Mouse (Mus musculus) lung, adult 18-20 months (tissue): ENCODE measurements around the gene Matn4.
A peak's percentile ranks its signal among the peaks of the same experiment; 100 is the strongest.
"Not testable (repeated sequence)": the region's sequence is repeated elsewhere in the genome, so short reads cannot be mapped to it uniquely, and the experiment has no call there.

ENCODE experiments used
- DNase-seq, 2 experiments: peaks; one replicate each; pipeline ENCODE4 v3.0.0; 2022; ENCODE audit warnings: mixed read lengths in 2 of 2

Gene Matn4

DNA sequence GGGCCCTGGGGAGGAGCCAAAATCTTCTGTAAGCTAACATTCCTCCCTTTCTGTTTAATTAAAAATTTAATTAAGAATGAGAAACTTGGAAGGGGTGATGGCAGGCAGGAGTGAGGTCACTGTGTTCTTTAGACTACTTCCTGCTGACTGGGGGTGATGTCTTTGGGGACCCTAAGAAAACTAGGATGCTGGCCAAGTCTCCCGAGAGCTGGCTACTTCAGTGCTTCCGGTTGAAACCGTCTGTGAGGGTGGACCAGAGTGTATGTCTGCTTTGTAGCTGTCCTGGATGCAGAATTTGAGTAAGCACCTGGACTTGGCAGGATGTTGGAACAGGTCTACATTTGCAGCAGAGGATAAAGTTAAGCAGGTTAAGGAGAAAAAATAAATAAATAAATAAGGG is 38.0 kb downstream of the Matn4 start:
- no peak for DNase-seq

DNA sequence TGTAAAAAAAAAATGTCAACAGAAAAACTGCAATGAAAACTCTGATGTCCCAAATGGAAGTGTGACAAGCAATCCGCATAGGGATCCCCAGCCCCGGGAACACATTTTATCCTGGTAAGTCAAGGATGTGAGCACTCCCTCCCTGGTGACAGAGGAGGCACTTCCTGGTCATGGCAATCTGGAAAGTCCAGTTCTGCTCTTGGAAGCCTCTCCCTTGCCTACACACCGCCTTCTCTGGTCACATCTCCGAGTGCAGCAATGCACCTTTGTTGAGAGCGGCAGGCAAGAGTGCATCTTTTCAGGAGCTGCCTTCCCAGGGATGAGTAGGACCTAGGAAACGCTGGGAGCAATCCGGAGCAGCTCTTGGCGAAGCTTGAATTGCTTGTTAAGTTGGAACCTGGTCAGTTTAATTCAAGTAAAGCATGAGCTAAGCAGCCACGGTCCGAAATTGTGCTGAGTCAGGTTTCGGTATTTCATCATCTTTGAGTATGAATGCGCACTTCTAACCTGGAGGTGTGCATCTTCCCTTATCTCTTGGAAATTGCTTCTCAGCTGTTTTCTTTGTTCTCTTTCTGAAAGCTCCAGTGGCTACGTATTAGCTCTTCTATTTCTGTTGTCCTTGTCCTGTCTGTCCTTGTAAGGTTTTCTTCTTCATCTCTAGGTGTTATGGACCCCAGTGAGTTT is 43.8 kb downstream of the Matn4 start:
- DNase-seq: peak in 1 of 2 experiments; percentile 44

DNA sequence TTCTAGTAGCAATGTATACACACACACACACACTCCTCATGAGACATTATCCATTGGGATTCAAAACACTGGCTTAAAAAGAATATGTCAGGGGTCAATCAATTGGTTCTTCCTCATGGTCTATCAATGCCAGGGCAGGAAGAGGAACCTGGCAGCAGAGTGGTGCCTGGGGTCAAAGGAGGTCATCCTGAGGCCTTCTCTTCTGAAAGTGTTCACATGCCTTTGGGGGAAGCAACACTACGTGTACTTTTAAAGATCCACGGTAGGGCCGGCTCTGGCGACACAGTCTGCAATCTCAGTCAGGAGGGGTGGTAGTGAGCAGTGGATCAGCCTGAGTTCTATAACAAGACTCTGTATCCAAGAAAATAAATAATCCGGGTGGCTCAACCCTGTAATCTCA is 45.3 kb downstream of the Matn4 start:
- DNase-seq: no peak

DNA sequence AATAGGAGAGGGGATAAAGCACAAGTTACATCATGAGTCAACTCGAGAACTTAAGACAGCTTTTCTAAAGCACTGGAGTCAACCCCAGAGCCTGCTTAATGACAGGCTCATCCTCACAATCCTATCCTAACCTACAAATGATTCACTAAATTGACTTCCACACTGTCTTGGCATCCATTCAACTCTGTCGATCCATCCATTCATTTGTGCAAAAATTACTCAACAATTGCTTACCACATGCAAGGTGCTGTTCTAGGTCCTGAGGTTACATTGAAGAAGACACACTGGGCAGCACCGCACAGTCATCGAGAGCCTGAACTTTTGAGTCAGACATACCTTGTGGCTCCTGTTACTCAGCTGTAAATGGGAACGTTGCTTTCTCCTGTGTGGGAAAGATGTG is 45.9 kb downstream of the Matn4 start:
- no peak for DNase-seq

DNA sequence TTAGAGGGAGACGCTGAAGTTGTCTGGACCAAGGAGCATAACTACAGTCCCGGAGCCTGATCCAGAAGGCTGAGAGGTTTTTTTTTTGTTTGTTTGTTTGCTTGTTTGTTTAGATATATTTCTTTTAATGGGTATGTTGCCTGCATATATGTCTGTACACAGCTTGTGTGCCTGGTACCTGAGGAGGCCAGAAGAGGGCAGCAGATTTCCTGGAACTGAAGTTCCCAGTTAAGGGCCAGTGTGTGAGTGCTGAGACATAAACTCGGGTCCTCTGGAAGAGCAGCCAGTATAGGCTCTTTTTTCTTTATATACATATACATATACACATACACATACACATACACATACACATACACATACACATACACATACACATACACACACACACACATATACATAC is 46.6 kb downstream of the Matn4 start:
- DNase-seq: no peak

DNA sequence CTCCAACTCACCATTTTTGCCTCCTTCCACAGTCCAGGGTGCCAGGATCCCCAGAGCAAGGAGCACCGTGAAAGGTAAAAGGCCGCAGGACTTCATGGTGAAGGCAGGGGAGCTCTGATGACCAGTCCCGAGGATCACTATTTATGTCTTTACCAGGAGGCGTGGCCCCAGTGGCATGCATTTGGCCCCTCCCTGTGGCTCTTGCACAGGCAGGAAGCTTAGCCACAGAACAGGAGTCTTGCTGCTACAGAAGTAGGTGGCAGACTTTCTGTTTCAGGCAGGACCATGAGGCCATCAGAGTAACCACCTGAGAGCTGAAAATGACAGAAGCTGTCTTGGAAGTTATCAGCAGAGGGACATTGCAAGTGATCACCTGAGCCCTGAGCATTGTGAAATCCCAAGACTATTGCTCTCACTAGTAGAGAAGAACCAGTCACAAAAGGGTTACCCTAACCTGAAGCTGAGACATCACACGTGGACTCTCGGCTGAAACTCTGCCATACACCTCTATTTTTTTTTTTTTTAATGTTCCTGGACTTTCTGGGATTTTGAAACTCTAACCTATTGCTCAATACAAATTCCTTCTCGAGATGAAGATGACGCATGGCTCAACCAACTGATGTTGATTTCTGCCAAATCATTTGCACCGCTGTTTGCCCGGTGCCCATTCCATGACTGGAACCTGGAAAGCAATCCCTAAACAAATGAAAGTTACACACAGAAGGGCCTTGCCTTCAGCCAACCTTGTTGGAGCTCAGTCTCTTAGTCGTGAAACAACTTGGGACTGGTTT is 48.6 kb downstream of the Matn4 start:
- DNase-seq: peak; percentile 50 to 67

DNA sequence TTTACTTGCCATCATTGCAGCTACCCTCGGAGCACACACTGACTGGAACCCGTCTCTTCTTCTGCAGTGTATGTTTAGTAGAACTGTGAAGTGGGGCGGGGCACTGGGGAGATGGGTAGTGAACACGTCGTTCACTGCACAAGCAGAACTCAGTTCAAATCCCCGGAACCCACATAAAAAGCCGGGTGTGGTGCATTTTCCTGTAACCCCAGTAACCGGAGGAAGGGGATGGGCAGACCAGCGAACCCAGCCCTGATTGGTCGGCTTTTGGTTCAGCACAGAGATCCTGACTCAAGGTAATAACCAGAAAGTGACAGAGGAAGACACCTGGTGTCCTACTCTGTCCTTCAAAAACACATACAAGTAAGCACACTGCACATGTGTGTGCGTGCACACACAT is 51.6 kb downstream of the Matn4 start:
- no peak for DNase-seq

DNA sequence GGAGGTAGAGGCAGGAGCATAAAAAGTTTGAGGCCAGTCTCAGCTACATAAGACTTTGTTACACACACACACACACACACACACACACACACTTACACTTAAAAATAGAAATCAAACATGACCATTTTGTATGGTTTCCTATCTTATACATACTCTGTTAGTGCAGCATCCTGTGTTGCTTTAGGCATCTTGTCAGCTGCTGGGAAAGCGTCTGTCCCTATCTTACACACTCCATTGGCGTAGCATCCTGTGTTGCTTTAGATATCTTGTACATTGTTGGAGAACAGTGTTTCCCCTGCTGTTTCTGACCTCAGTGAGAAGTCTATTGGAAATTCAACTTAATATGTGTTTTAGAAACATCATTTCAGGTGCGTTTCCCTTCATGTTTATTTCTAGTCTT is 52.3 kb downstream of the Matn4 start:
- no peak for DNase-seq

DNA sequence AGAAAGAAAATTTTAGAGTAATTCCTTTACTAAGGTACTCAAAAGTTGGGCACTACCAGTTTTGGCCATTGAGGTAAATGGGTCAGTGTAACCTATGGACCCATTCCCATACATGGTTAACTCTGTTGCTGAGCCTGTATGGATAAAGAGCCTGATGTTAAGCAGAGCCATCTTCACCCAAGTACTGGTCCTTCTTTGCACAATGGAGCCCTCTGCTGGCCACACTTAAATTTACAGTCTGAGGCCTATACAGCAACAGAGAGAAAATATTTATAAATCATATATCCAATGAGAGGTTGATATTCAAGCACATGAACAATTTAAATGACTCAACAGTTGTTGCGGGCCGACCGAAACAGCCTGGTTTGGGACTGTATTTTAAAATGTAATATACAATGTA is 56.0 kb downstream of the Matn4 start:
- DNase-seq: no peak

DNA sequence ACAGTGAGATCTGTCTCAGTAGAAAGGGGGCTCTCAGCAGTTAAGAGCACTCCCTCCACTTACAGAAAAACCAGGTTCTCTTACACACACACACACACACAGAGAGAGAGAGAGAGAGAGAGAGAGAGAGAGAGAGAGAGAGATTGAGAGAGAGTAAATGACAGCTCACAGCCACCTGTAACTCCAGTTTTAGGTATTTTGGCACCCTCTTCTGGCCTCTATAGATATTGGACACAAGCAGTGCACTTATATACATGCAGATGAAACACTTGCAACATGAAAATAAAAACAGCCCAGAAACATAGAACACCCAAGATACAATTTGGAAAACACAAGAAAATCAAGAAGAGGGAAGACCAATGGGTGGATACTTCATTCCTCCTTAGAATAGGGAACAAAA is 57.3 kb downstream of the Matn4 start:
- DNase-seq: not testable (repeated sequence)

DNA sequence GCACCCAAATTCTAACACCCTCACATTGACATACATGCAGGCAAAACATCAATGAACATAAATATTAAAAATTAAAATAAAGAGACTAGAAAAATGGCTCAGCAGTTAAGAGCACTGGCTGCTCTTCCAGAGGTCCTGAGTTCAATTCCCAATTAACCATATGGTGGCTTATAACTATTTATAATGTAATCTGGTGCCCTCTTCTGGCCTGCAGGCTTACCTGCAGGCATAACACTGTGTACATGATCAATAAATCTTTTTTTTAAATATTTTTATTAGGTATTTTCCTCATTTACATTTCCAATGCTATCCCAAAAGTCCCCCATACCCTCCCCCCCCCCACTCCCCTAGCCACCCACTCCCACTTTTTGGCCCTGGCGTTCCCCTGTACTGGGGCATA is 61.2 kb downstream of the Matn4 start:
- DNase-seq: not testable (repeated sequence)
